Mouse (Mus musculus) adrenal gland, postnatal 36 days (tissue): ENCODE results near the gene Bckdha. TPM values are rescaled to one million over a fixed set of nuclear protein-coding genes. Genes with fewer than 3 reads are reported as not detected.

Source experiments
- DNase-seq, 2 experiments: peaks; one replicate each; pipeline ENCODE4 v3.0.0; 2021; ENCODE audit warnings: mixed read lengths in 1 of 2
- total RNA-seq, 2 experiments: library from RNA; stranded (reverse); gene quantifications; 2 replicates each; pipeline ENCODE4 v1.2.3; 2021

The Bckdha gene
- total RNA-seq, 2 experiments from 2014 or later = 176 to 245 TPM

GRCm38 (mm10) chr7:25614086-25614485 is 44.7 kb downstream of the Bckdha start:
- no peak for DNase-seq

GRCm38 (mm10) chr7:25611501-25611900 is 47.3 kb downstream of the Bckdha start:
- DNase-seq = no peak

GRCm38 (mm10) chr7:25610056-25610455 is 48.7 kb downstream of the Bckdha start:
- no peak for DNase-seq

DNA sequence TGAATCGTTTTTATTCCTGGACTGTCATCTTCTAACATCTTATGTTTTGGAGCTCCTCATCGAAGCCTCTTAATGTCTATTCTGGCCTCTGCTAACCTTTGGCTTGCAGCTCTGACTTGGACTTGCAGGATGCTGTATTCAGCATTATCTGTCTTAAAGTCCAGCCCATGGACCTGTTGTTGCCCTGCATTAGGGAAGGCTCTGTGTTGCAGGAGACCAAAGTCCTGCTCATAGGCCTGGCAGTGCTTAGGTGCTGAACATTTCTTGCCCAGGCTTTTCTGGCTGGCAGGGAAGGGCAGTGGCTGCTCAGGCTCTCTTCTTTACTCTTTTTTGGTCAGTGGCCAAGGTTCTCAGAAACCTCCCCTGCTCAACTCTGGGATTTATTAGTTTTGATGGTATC is 51.6 kb downstream of the Bckdha start:
- DNase-seq = no peak

- DNase-seq = no peak
Observed at GRCm38 (mm10) chr7:25606625-25607063, 52.1 kb downstream of the Bckdha start.

- DNase-seq = no peak
Observed at GRCm38 (mm10) chr7:25601346-25601745, 57.4 kb downstream of the Bckdha start.

GRCm38 (mm10) chr7:25600666-25601065 is 58.1 kb downstream of the Bckdha start:
- DNase-seq = no peak

- DNase-seq = peak; percentile 57 to 66
Observed at GRCm38 (mm10) chr7:25599663-25600062, 59.1 kb downstream of the Bckdha start.

- no peak for DNase-seq
Observed at GRCm38 (mm10) chr7:25593859-25594258, 64.9 kb downstream of the Bckdha start.

- no peak for DNase-seq
Observed at GRCm38 (mm10) chr7:25591226-25591625, 67.6 kb downstream of the Bckdha start.

DNA sequence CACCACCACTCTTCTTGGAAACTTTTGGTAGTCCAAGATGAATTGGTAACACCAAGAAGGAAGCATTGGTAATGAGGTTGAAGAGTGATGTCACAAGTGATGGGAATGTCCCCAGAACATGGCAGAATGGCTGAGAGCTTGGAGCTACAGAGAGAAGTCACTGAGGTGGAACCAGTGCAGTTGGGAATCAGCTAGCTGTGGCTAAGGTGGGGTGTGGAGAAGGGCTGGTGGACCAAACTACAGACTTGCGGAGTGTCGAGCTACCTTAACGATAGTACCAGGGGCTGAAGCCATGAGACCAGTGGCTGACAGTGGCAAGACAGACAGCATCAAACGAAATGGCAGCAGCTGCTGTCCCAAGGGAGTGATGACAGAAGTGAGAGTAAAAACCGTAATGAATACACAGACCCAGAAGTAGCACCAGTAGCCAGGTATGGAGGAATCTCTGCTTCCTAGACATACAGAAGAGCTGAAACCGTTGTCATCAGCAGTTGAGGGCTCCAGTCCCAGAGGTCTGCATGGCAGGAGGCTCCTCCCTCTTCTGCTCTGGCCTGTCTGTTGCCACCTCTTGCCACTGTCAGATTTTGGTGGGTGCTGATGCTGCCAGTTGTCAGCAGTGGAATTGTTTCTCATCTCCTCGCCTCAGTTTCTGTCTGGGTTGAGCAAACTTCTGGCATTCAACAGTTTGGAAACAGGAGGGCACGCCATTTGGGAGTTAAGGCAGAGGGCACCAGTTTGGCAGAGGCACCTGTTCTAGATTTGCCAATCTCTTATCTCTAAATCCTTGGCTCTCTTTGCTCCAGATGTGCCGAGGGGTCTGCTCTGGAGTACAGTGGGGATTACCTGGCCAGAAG is 73.2 kb downstream of the Bckdha start:
- DNase-seq = no peak

GRCm38 (mm10) chr7:25584651-25585050 is 74.1 kb downstream of the Bckdha start:
- no peak for DNase-seq

DNA sequence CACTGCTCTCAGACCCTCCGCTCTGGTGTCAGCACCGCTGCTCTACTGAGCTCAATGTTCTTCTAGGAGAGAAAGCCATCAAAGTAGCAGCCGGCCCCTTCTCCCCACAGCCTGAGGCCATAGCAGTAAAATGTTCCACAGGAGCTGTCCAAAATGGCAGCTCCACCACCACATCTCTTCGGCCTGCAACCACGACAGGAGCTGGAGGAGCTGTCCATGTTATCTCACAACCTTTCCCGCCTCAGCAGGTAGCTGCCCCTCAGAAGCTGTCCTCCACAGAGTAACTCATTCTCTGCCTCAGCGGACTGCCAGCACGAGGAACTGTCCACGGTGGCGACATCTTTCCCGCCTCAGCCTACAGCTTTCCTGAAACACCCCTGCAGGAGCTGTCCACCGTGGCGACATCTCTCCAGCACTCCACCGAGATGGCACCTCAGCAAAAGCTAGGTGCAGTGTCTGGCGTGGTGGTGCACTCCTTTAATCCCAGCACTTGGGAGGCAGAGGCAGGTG is 76.4 kb downstream of the Bckdha start:
- DNase-seq = no peak

Other genes starting within 250 kb of the Bckdha start
- not detected for gene Cxcl17, start 246.1 kb downstream of the Bckdha start, total RNA-seq
- gene Ceacam1, start 181.4 kb downstream of the Bckdha start, total RNA-seq = 10 to 100 TPM in 1 of 2 experiments, 1 to 10 TPM in 1; 9.6 to 19.9 TPM
- gene Ceacam2, start 119.1 kb downstream of the Bckdha start, total RNA-seq = 1 to 10 TPM; 1.4 to 2.4 TPM
- not detected for gene Erich4, start 43.1 kb downstream of the Bckdha start, total RNA-seq
- gene Dmac2, start 39.6 kb downstream of the Bckdha start, total RNA-seq = 10 to 100 TPM; 22.1 to 25.3 TPM
- gene B3gnt8, start 32.3 kb downstream of the Bckdha start, total RNA-seq = 1 to 10 TPM; 1.8 to 2.0 TPM
- 10 to 100 TPM; 39.6 to 54.0 TPM for gene Exosc5, start 183 bp upstream of the Bckdha start, total RNA-seq
- not detected for gene Tmem91, start 16.2 kb upstream of the Bckdha start, total RNA-seq
- gene B9d2, start 21.8 kb upstream of the Bckdha start, total RNA-seq = 10 to 100 TPM; 15.3 to 18.0 TPM
- 10 to 100 TPM; 35.5 to 48.9 TPM for gene Tgfb1, start 28.0 kb upstream of the Bckdha start, total RNA-seq
- 10 to 100 TPM; 45.9 to 49.0 TPM for gene Ccdc97, start 60.1 kb upstream of the Bckdha start, total RNA-seq
- 100 to 1,000 TPM; 102 to 113 TPM for gene Hnrnpul1, start 95.8 kb upstream of the Bckdha start, total RNA-seq
- gene Axl, start 129.7 kb upstream of the Bckdha start, total RNA-seq = 10 to 100 TPM; 50.7 to 63.4 TPM
- gene Cyp2s1, start 157.9 kb upstream of the Bckdha start, total RNA-seq = 1 to 10 TPM; 1.9 to 2.5 TPM
- 1 to 10 TPM; 3.9 to 7.6 TPM for gene Cyp2b10, start 238.6 kb upstream of the Bckdha start, total RNA-seq